ENCODE assay signal across 29 mouse cellular contexts in genomic region chr10:41479961-41480360, GRCm38 (mm10). TPM values are rescaled to one million over a fixed set of nuclear protein-coding genes. Genes with fewer than 3 reads are reported as not detected.
"Had no signal": no experiment of that assay in that cellular context is flagged by ENCODE, and none has a peak within 500 bp of the region (broad histone marks: within the 10 kb centered on the region; RNA-seq: fewer than 3 reads in every experiment).

No protein-coding gene starts in this region.

- H3K9me3 ChIP-seq: embryonic facial prominence, embryonic 10.5 days; embryonic facial prominence, embryonic 12.5 days; embryonic facial prominence, embryonic 13.5 days; embryonic facial prominence, embryonic 15.5 days; forebrain, embryonic 10.5 days; forebrain, embryonic 12.5 days; forebrain, embryonic 13.5 days; forebrain, embryonic 15.5 days had no signal

- H3K27me3 ChIP-seq: embryonic facial prominence, embryonic 12.5 days; embryonic facial prominence, embryonic 13.5 days; embryonic facial prominence, embryonic 15.5 days; forebrain, embryonic 12.5 days; forebrain, embryonic 13.5 days; forebrain, embryonic 15.5 days had no signal

- H3K4me3 ChIP-seq: embryonic facial prominence, embryonic 10.5 days; embryonic facial prominence, embryonic 12.5 days; embryonic facial prominence, embryonic 13.5 days; embryonic facial prominence, embryonic 15.5 days; erythroblast, embryonic 14.5 days; forebrain, embryonic 10.5 days; forebrain, embryonic 12.5 days; forebrain, embryonic 13.5 days; forebrain, embryonic 15.5 days; gastrocnemius, adult 2 months; heart, adult 2 months had no signal

- DNase-seq: cerebellum, adult 2 months; cerebellum, adult 8-10 months; cerebellum, adult 9-10 months; cerebellum, adult 9-11 months; cerebellum, postnatal 10 days; cerebellum, postnatal 14 days; cerebellum, postnatal 25 days; cerebellum, postnatal 36 days; embryo, embryonic 11 days; forebrain, postnatal 0 days; gastrocnemius, adult 2 months; gastrocnemius, postnatal 10 days; gastrocnemius, postnatal 14 days; gastrocnemius, postnatal 25 days; gastrocnemius, postnatal 36 days; heart, adult 18-20 months; heart, adult 2 months had no signal

- H3K4me2 ChIP-seq: embryonic facial prominence, embryonic 12.5 days; embryonic facial prominence, embryonic 13.5 days; embryonic facial prominence, embryonic 15.5 days; forebrain, embryonic 12.5 days; forebrain, embryonic 13.5 days; forebrain, embryonic 15.5 days had no signal

- H3K27ac ChIP-seq: embryonic facial prominence, embryonic 10.5 days; embryonic facial prominence, embryonic 12.5 days; embryonic facial prominence, embryonic 13.5 days; embryonic facial prominence, embryonic 15.5 days; forebrain, embryonic 10.5 days; forebrain, embryonic 12.5 days; forebrain, embryonic 13.5 days; forebrain, embryonic 15.5 days; gastrocnemius, adult 2 months; heart, adult 2 months had no signal

RNA-seq across cellular contexts. Expression of gene Ppil6, which starts 10.3 kb away (rescaled TPM):
- total RNA-seq: gastrocnemius, adult 2 months; gastrocnemius, adult 8-10 months; gastrocnemius, postnatal 10 days; gastrocnemius, postnatal 14 days; gastrocnemius, postnatal 25 days; gastrocnemius, postnatal 36 days; gastrocnemius, postnatal 4 days; granulocyte monocyte progenitor cell, adult 5-6 weeks had no signal
- polyA plus RNA-seq: erythroblast, embryonic 14.5 days had no signal
